ENCODE assay signal across 12 mouse cellular contexts in genomic region chr11:12229411-12229810, GRCm38 (mm10).
A peak's percentile ranks its signal among the peaks of the same experiment; 100 is the strongest.
DNase-seq lines count a peak whose midpoint lies in the region; ATAC-seq and TF ChIP-seq lines count a peak whose summit lies in the region.
"Had no signal": no experiment of that assay in that cellular context is flagged by ENCODE, and none has a peak within 500 bp of the region (broad histone marks: within the 10 kb centered on the region; RNA-seq: fewer than 3 reads in every experiment).

No protein-coding gene starts in this region.

- intact Hi-C loops in left cerebral cortex, postnatal 14 days (cut with DNase I), result no loop called here

- H3K4me3 ChIP-seq in lung, postnatal 0 days (ENCODE audit: low read depth, low read length), result no peak overlapping the region
- H3K4me3 ChIP-seq: embryonic facial prominence, embryonic 13.5 days; midbrain, embryonic 13.5 days had no signal

- no peaks in the 10 kb centered on the region for H3K36me3 ChIP-seq in lung, postnatal 0 days (ENCODE audit: insufficient read depth, low read length)
- H3K36me3 ChIP-seq: embryonic facial prominence, embryonic 13.5 days; midbrain, embryonic 13.5 days had no signal

- ATAC-seq in lung, postnatal 0 days, result no peak
- ATAC-seq: forebrain, postnatal 0 days; liver, postnatal 0 days; midbrain, embryonic 13.5 days had no signal

- H3K4me2 ChIP-seq in lung, postnatal 0 days (replicated peaks; ENCODE audit: low read depth, low read length), result no peak overlapping the region
- H3K4me2 ChIP-seq: embryonic facial prominence, embryonic 13.5 days; midbrain, embryonic 13.5 days had no signal

- WGBS in lung, postnatal 0 days, result 41% methylated on average over 7 of the region's 7 CpGs

- 0 out of 2 replicates have a peak, but pooled peaks cover 4% of the 10 kb centered on the region for H3K4me1 ChIP-seq in lung, postnatal 0 days (ENCODE audit: insufficient read depth, low read depth, low read length)
- H3K4me1 ChIP-seq: midbrain, embryonic 13.5 days had no signal

- TF ChIP-seq CTCF in lung, postnatal 0 days (IDR thresholded peaks at IDR 0.05), result peak; percentile 20; the same call in 1 of the 2 replicates

- H3K27me3 ChIP-seq in lung, postnatal 0 days (replicated peaks; ENCODE audit: insufficient read depth, low read length), result 0 out of 2 replicates have a peak, but pooled peaks cover 3% of the 10 kb centered on the region
- H3K27me3 ChIP-seq: embryonic facial prominence, embryonic 13.5 days; midbrain, embryonic 13.5 days had no signal

- DNase-seq in heart, adult 11 months, result peak; percentile 92
- DNase-seq in heart, adult 8-10 months (ENCODE audit: low spot score), result no peak
- no peak for DNase-seq in lung, postnatal 0 days (ENCODE audit: low spot score)
- no peak for DNase-seq in lung, adult 18-20 months
- DNase-seq in cerebellum, adult 8-10 months, result peak; percentile 23
- peak; percentile 25 to 53 for DNase-seq in kidney, postnatal 25 days
- no peak for DNase-seq in right cerebral cortex, postnatal 36 days (ENCODE audit: low spot score in 2 of 2)
- DNase-seq in left cerebral cortex, postnatal 14 days (ENCODE audit: low spot score in 2 of 2), result no peak
- DNase-seq: forebrain, postnatal 0 days; liver, postnatal 0 days had no signal

- no peak overlapping the region for H3K9ac ChIP-seq in lung, postnatal 0 days (replicated peaks; ENCODE audit: low read depth)
- H3K9ac ChIP-seq: embryonic facial prominence, embryonic 13.5 days; forebrain, postnatal 0 days; liver, postnatal 0 days; midbrain, embryonic 13.5 days had no signal

- TF ChIP-seq EP300 in lung, postnatal 0 days (IDR thresholded peaks at IDR 0.05), result no peak

- no peaks in the 10 kb centered on the region for H3K9me3 ChIP-seq in lung, postnatal 0 days (ENCODE audit: low read length)
- H3K9me3 ChIP-seq: embryonic facial prominence, embryonic 13.5 days; midbrain, embryonic 13.5 days had no signal

- H3K27ac ChIP-seq in lung, postnatal 0 days (ENCODE audit: low read length), result no peak overlapping the region
- H3K27ac ChIP-seq: embryonic facial prominence, embryonic 13.5 days; midbrain, embryonic 13.5 days had no signal

Comparison
In these comparisons a context has a peak if more than half of its experiments do, and no peak if none do; other contexts are left out.
1. DNase-seq: peak in heart, adult 11 months (single experiment), cerebellum, adult 8-10 months (single experiment) and kidney, postnatal 25 days (2 of 2); none in heart, adult 8-10 months (single experiment), lung, postnatal 0 days (single experiment), lung, adult 18-20 months (0 of 2), right cerebral cortex, postnatal 36 days (0 of 2) and left cerebral cortex, postnatal 14 days (0 of 2).